Mouse (Mus musculus) liver, adult 2 months (tissue): ENCODE measurements at regions not wholly inside any gene's neighbourhood (a gene's known extent, or its start where the extent isn't known, plus 50 kb on each side); places are given as distances from the start of the nearest gene placed in this dataset.
"Not testable (repeated sequence)": the region's sequence is repeated elsewhere in the genome, so short reads cannot be mapped to it uniquely, and the experiment has no call there.

Source experiments
- DNase-seq: peaks from one replicate; pipeline ENCODE4 v3.0.0-alpha.2; 2011; ENCODE audit warnings: low read depth, low spot score; ENCODE audit errors: extremely low read depth
- H3K27ac ChIP-seq: fragments of 200-500 bp; replicated peaks from 2 replicates; pipeline ENCODE4 v1.5.1; 2012; ENCODE audit warnings: low read depth, mild to moderate bottlenecking, control low read depth, inconsistent platforms, low read length; ENCODE audit not compliant: insufficient read depth
- H3K27me3 ChIP-seq: fragments of 200-500 bp; 2 replicates; pipeline ENCODE4 v1.6.1; 2012; ENCODE audit warnings: mild to moderate bottlenecking, moderate library complexity, low read length, inconsistent platforms; ENCODE audit not compliant: control insufficient read depth, insufficient read depth
- H3K36me3 ChIP-seq: fragments of 200-500 bp; 2 replicates; pipeline ENCODE4 v1.6.1; 2012; ENCODE audit warnings: low read length, inconsistent platforms; ENCODE audit not compliant: control insufficient read depth, insufficient read depth
- H3K4me1 ChIP-seq: fragments of 200-500 bp; 2 replicates; pipeline ENCODE4 v1.6.1; 2011; ENCODE audit warnings: low read length; ENCODE audit not compliant: control insufficient read depth, insufficient read depth
- H3K4me3 ChIP-seq: fragments of 200-500 bp; 2 replicates; pipeline ENCODE4 v1.5.1; 2011; ENCODE audit warnings: low read depth, mild to moderate bottlenecking, control low read depth, low read length, moderate library complexity; ENCODE audit not compliant: insufficient read depth
- H3K79me2 ChIP-seq: fragments of 200-500 bp; 2 replicates; pipeline ENCODE4 v1.6.1; 2012; ENCODE audit warnings: inconsistent platforms, mild to moderate bottlenecking, low read length, moderate library complexity; ENCODE audit not compliant: control insufficient read depth, insufficient read depth
- H3K9ac ChIP-seq: fragments of 200-500 bp; 2 replicates; pipeline ENCODE4 v1.6.1; 2012; ENCODE audit warnings: low read depth, mild to moderate bottlenecking, control low read depth, inconsistent platforms, low read length
- CTCF ChIP-seq: fragments of 200-500 bp; IDR thresholded peaks from 2 replicates; pipeline ENCODE4 v1.5.1; 2011; ENCODE audit warnings: low read depth, low read length, control low read depth
- POLR2A ChIP-seq: fragments of 200-500 bp; IDR thresholded peaks from 2 replicates; pipeline ENCODE4 v1.6.1; 2011; ENCODE audit warnings: low read length, control low read depth; ENCODE audit not compliant: insufficient read depth; ENCODE audit errors: extremely low read depth
- WGBS: fragments of 180-500 bp; shearing (Covaris S2); methylation state at CpG from one replicate; pipeline ENCODE4 v1.1.7; 2018; 5-methylcytosine and 5-hydroxymethylcytosine counted together

DNA sequence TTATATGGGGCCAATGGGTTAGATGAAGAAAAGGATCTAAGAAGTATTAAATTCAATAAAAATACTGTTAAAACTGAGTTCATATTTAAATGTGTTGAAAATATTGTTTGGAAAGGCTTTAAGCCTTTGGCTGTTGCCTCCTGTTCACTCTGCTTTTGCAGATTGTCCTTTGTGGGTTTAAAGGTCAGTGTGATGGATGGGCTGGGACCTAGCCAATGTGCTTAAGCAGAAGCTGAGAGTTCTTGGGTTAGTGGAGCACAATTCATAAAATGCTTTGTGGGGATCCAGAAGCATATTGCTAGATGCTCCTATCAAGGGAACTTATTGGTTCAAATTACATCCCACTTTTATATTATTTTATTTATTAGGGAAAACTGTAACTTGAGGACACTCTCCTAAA is 402.4 kb upstream of the Stxbp6 start:
- DNase-seq, result no peak
- Histone ChIP-seq H3K27ac (no peak overlapping the region), H3K4me1 (no peaks in the 10 kb centered on the region), H3K9ac (no peak overlapping the region), H3K36me3 (no peaks in the 10 kb centered on the region), H3K27me3 (no peaks in the 10 kb centered on the region), H3K4me3 (no peak overlapping the region), H3K79me2 (no peaks in the 10 kb centered on the region)
- TF ChIP-seq CTCF, result no peak
- TF ChIP-seq POLR2A, result no peak

DNA sequence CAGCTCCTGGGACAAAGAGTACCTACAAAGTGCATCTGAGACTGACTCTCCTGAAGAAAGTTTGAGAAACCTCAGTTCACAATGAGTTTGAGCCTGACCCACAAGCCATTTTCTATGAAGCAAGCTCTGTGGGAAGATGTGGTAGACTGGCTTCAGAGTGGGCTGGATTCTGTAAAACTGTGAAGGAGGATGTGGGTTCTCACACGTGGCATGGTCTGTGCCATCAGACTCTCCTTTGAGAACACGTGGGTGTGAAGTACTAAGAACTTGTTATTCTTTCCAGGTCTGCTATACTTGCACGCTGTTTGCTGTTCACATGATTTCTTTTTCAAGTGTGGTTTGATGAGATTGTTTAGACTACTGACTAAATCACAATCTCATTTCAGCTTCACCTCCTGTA is 393.6 kb upstream of the Stxbp6 start:
- no peak overlapping the region for H3K27ac ChIP-seq
- no peak for DNase-seq
- no peak overlapping the region for H3K4me3 ChIP-seq
- no peaks in the 10 kb centered on the region for H3K79me2 ChIP-seq
- no peak overlapping the region for H3K9ac ChIP-seq
- 67% methylated on average over 3 of the region's 3 CpGs for WGBS
- no peaks in the 10 kb centered on the region for H3K36me3 ChIP-seq
- no peaks in the 10 kb centered on the region for H3K27me3 ChIP-seq
- no peaks in the 10 kb centered on the region for H3K4me1 ChIP-seq
- no peak for TF ChIP-seq POLR2A

GRCm38 (mm10) chr12:45467058-45467457 is 392.5 kb upstream of the Stxbp6 start:
- no peak for TF ChIP-seq CTCF
- TF ChIP-seq POLR2A, result no peak
- Histone ChIP-seq H3K4me3 (no peak overlapping the region), H3K4me1 (no peaks in the 10 kb centered on the region), H3K27ac (no peak overlapping the region), H3K27me3 (no peaks in the 10 kb centered on the region), H3K36me3 (no peaks in the 10 kb centered on the region), H3K79me2 (no peaks in the 10 kb centered on the region), H3K9ac (no peak overlapping the region)
- DNase-seq, result no peak
- 30% methylated on average over 2 of the region's 2 CpGs for WGBS

DNA sequence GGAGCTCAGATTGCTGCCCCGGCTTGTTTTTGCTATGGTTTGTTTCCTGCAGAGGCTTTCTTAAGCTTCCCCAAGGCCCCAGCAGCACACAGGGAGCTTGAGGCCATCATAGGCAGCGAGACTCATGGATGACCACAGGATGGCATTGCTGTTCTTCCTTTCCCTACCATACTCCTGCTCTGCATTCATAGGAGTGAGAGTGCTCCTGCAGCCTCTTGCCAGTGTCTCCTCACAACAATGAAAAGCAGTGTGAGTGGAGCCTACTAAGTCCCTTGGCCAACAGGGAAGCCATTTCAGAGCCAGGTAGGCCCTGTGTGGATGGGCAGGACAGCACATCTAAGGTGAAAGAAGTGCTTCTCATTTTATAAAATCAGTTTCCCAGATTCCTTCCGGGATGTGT is 391.6 kb upstream of the Stxbp6 start:
- no peaks in the 10 kb centered on the region for H3K36me3 ChIP-seq
- no peak overlapping the region for H3K27ac ChIP-seq
- no peak overlapping the region for H3K4me3 ChIP-seq
- no peak overlapping the region for H3K9ac ChIP-seq
- no peak for DNase-seq
- 77% methylated on average over 3 of the region's 3 CpGs for WGBS
- H3K79me2 ChIP-seq, result no peaks in the 10 kb centered on the region
- H3K27me3 ChIP-seq, result no peaks in the 10 kb centered on the region
- no peak for TF ChIP-seq POLR2A
- no peak for TF ChIP-seq CTCF
- H3K4me1 ChIP-seq, result no peaks in the 10 kb centered on the region

DNA sequence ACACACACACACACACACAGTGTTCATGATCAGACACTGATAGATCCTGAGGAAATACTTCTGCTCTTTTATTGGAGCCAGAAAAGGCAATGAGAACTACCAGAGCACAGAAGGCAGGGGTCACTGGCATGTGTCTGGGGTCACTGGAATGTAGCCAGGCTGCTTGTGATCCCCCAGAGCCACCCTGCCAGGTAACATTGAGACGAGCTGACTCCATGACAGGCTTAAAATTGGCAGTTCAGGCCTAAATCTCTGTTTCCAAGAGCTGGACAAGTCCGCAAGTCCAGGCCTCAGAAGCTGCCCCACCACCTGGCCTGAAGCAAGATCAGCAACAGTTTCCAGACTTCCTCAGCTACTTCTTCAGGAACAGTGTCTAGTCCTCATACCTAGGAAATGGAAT is 390.4 kb upstream of the Stxbp6 start:
- H3K27me3 ChIP-seq, result no peaks in the 10 kb centered on the region
- no peak for TF ChIP-seq CTCF
- TF ChIP-seq POLR2A, result no peak
- H3K27ac ChIP-seq, result no peak overlapping the region
- H3K4me3 ChIP-seq, result no peak overlapping the region
- H3K36me3 ChIP-seq, result no peaks in the 10 kb centered on the region
- WGBS, result 69% methylated on average over 2 of the region's 2 CpGs
- no peak for DNase-seq
- no peak overlapping the region for H3K9ac ChIP-seq
- H3K79me2 ChIP-seq, result no peaks in the 10 kb centered on the region
- H3K4me1 ChIP-seq, result no peaks in the 10 kb centered on the region

- not testable (repeated sequence) for H3K36me3 ChIP-seq, H3K27ac ChIP-seq, DNase-seq, H3K27me3 ChIP-seq, H3K79me2 ChIP-seq, H3K4me1 ChIP-seq, H3K9ac ChIP-seq, H3K4me3 ChIP-seq
- 85% methylated on average over 8 of the region's 8 CpGs for WGBS
Observed at GRCm38 (mm10) chr12:45458746-45459145, 384.2 kb upstream of the Stxbp6 start.
